Mouse (Mus musculus) bone marrow macrophage, adult 2 months (primary cell): ENCODE results near the gene Amn1.

Experiments
- CTCF ChIP-seq: IDR thresholded peaks from 2 replicates; pipeline ENCODE4 v1.5.1; 2012; ENCODE audit warnings: low read depth, mild to moderate bottlenecking, low read length, moderate library complexity
- POLR2A ChIP-seq: IDR thresholded peaks from 2 replicates; pipeline ENCODE4 v1.6.1; 2012; ENCODE audit warnings: mild to moderate bottlenecking, low read depth, low read length, borderline replicate concordance

- TF ChIP-seq CTCF (no peak), POLR2A (no peak)
These were observed 20.1 kb downstream of the Amn1 start for GRCm38 (mm10) chr6:149168436-149168835.
